Mouse (Mus musculus) c-Kit-positive CD71-negative TER-119-negative erythroid progenitor cells, embryonic 14.5 days (primary cell): ENCODE data around the gene Slc5a9.
A peak's percentile ranks its signal among the peaks of the same experiment; 100 is the strongest.
"Not testable (repeated sequence)": the region's sequence is repeated elsewhere in the genome, so short reads cannot be mapped to it uniquely, and the experiment has no call there.

Source experiments
- DNase-seq: peaks from one replicate; pipeline ENCODE4 v3.0.0-alpha.2; 2013; ENCODE audit warnings: low read depth

The Slc5a9 gene

GRCm38 (mm10) chr4:111902775-111903174, at the start of gene Slc5a9:
Gene Slc5a9 (minus strand): TSS chr4:111902918.
- DNase-seq = no peak

DNA sequence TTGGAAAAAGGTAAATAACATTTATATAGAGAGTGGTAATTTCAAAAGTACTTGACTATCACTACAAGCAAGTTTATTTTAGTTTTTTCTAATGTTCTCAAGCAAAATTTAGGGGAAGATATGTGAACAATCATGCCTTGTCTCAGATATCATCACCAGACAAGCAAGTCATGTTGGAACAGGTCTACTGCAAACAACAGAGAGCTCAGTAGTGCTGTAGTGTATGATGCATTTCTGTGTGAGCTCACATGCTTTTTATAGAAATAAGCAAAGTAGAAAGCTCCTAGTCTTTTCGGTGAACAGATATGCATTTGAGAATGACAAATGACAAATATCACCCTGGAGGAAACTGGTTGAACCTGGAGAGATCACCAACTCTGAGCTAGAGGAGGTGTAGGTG, 16.4 kb upstream of the Slc5a9 start, which contains the start of gene Skint8:
Skint8 (plus strand) TSS at position 301 of the 400 bp plus-strand sequence.
- no peak for DNase-seq

DNA sequence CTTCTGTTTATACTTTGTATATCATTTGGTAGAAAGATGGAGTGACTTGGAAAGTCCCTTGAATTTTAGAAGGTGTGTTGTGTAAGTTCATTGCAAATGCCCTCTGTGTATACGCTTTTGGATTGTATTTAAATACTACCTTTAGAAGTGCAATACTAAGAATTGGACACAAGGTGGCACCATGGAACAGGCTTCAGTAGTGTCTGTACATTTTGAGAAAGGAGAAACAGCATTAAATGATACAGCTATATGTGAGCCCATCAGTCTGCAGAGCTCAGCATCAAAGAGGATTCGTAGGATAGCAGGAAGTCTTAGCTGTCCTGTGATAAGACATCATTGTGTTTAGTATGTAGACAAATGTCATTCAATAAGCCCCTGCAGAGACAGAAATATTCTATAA, 5.2 kb upstream of the Slc5a9 start:
- DNase-seq = peak; percentile 18

DNA sequence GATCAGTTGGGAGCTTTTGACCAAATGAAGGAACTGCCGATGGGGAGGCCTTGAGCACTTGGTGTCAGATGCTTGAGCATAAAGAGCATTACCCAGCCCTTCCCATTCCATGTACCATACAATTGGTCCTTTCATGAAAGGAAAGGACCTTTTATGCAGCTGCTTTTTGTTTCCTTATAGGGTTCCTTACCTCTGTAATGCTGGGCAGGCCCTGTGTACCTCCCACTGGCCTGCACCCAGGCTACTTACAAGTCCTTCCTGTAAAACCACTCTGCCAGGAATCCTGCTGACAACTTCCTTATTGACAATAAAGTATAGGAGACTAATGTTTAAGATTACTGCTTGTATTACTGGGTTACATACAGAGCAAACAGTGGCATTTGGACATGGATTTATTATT, 1.2 kb downstream of the Slc5a9 start:
- DNase-seq = no peak

- not testable (repeated sequence) for DNase-seq
These were observed 2.2 kb downstream of the Slc5a9 start for GRCm38 (mm10) chr4:111900491-111900890.

DNA sequence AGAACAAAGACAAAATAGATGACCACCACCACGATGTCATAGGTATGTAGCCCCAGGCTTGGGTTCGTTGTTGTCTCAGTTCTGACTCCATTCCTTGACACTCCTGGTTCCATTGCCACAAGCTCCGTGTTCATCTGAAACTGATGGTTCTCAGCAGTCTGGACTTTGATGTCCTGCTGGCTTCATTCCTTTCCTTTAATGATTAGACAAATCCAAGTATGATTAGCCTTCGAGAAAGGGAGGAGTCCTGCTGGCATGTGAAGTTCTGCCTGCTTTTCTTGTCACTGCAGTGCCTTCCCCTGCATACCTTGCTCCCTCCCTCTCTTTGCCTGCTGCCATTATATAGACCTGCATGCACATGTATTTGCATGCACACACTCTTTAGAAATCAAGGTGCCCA, 4.2 kb downstream of the Slc5a9 start:
- DNase-seq = no peak

DNA sequence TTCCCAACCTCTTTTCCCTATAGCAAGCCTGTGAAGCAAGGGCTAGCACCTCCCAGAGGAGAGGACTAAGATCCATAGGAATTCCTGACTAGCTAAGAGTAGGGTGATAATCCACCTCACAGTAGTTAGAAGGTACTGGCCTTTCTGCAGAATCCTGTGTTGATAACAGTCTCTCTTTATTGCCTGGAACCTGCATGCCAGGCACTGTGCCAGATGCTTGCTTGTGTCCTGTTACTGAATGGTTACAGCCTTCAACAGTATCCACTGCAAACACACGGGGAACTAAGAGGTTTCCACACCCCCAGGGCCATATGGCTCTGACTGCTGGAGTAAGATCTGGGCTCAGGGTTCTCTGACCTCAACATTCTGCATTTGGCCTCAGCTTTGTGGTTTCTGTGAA, 5.0 kb downstream of the Slc5a9 start:
- no peak for DNase-seq

DNA sequence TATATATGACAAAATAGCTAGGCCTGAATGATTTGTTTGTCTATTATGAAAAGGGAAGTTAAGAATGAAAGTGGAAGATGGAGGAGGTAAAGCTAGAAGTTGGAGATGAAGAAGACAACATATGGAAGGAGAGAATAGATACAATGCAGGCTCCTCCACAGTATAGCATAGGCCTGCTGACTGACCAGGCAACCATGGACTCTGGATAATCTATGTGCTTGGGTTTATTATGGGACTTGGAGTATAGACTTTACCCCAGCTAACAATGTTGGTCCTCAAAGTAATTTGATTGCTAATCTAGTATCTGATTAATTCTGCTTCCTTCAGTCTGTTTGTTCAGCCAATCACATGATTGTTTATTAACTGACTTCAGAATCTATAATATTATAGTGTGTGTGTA, 10.6 kb downstream of the Slc5a9 start:
- DNase-seq = no peak

DNA sequence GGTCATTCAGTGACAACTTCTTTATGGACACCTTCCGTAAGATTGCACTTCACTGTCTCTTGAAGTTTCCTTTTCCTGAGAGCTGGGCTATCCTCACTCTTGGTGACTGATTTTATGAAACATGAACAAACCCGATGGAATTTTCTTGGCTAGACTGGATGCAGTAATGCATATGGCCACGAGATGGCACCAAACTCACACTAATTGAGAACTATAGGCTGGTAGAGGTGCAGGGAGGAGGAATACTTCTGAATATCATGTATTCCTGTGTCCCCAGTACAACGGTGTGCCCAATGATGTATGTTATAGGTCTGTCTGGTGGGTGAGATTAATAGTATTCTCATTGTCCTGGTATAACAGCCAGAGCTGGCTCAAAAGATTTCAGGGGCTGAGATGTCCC, 16.1 kb downstream of the Slc5a9 start:
- peak; percentile 40 for DNase-seq

DNA sequence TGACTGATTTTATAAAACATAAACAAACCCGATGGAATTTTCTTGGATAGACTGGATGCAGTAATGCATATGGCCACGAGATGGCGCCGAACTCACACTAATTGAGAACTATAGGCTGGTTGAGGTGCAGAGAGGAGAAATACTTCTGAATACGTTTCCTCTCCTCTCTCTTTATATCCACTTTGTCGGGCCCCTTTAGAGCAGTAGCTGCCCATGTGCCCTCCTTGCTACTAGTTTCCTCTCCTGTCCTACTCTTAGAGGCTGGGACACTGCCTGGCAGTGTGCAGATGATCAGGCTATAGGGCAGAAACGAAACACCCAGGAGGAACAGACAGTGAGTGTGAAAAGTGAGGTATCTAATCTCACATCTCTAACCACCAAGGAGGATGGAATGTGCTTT, 16.7 kb downstream of the Slc5a9 start:
- DNase-seq = peak; percentile 37

DNA sequence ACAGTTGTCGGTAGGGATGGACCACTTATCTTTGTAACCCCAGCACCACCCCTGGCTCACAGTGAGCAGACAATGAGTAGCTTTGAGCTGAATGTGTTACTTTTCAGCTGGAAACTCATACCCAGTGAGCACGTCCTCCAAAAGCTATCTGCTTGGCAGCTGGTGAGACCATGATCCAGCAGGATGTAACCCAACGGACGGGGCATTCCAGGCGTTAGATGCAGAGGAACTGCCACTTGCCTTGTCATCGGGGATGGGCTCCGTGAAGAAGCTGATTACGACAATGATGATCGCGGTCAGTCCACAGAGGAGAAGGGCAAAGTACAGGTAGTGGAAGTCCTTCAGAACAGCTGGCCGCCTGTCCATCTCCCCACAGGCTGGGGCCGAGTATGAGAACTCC, 19.2 kb downstream of the Slc5a9 start:
- no peak for DNase-seq

DNA sequence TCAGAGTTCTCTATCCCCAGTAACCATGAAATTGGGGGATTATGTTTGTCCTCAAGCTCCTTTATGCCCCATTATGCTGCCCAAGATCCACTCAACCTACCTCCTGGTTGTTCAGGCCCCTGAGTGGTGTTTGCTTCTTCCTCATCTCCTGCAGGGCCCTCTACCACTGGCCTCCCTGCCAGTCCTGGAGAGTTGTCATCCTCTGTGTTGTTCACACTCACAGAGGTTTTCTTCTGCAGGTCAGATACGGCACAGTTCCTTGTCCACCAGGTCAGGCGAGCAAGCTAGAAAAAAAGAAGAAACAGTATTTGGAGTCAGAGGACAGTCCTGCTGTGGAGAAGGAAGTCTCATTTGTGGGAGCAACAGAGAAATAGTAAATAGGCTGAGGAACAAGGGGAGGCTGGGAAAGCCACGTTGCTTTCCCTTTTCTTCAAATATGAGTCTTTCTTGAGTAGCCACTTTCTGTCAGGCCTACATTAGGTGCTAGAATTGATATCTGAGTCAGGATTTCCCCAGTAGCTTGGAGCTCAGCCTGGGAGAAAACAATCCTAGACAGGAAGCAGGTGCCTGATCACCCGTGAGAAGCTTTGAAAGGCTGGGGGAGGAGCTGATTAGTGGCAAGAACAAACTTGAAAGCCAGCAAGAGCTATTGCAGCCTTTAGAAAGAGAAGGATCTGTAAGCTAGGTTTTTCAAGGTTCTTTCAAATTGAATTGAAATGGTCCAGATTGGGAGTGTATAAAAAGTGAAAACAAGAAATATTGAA, 22.4 kb downstream of the Slc5a9 start:
- no peak for DNase-seq

DNA sequence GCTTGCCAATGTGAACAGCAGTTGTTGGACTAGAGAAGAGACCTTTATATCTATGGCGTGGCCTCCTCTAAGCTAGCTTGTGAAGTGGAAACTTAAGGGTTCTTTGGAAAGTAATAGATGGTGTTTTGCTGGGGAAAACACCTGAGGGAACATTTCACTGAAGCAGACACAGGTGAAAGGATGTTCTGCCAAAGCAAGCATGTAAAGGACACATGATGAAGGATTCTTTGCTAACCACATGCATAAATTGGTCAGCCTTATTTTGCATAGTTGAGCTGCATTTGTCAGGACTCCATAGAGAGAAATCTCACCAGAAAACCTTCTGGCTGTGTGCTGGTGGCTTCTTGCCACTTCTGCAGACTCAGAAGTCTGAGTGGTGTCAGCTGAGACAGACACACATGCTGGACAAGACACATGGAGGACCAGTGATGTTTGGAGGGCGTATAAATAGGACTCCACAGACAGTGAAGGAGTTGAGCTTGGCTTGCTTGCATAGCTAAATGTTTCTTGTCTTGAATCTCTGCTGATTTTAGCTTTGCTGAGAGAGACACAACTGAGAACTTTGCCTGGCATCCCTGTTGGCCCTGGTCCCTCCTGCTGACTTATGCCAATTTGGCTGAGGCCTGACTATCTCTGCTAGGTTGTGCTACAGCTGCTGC, 34.8 kb downstream of the Slc5a9 start:
- DNase-seq = no peak

- no peak for DNase-seq
These were observed 36.0 kb downstream of the Slc5a9 start for GRCm38 (mm10) chr4:111866701-111867100.

DNA sequence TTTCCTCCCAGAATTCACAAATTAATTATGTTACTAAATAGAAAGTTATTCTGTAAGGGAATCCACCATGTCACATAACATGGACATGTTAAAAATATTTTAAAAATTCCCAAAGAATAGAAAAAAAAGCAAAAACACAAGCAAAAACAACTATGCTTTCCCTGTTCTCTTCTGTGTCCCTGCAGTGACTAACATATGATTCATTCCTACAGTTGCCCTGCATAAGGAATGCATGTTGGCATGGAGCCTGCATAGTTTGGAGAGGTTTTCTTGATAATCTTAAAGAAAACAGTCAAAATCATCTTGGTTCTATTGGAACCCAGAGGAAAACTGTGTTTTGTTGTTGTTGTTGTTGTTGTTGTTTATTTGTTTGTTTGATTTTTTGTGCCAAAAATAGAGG, 50.1 kb downstream of the Slc5a9 start:
- DNase-seq = no peak

- no peak for DNase-seq
These were observed 63.8 kb downstream of the Slc5a9 start for GRCm38 (mm10) chr4:111838882-111839281.
